Mouse (Mus musculus) megakaryocyte, embryonic 14.5 days (primary cell): ENCODE measurements at regions not wholly inside any gene's neighbourhood (a gene's known extent, or its start where the extent isn't known, plus 50 kb on each side); places are given as distances from the start of the nearest gene placed in this dataset.

Experiments
- H3K27me3 ChIP-seq: replicated peaks from 2 replicates; pipeline ENCODE3; 2012; ENCODE audit warnings: inconsistent platforms
- H3K36me3 ChIP-seq: replicated peaks from 2 replicates; pipeline ENCODE3; 2012; ENCODE audit warnings: low read length, inconsistent platforms, mixed read lengths
- H3K4me1 ChIP-seq: 2 replicates; pipeline ENCODE4 v1.6.1; 2012; ENCODE audit warnings: inconsistent platforms
- H3K4me3 ChIP-seq: replicated peaks from 2 replicates; pipeline ENCODE3; 2012; ENCODE audit warnings: moderate library complexity, mild to moderate bottlenecking, inconsistent platforms
- H3K9me3 ChIP-seq: 2 replicates; pipeline ENCODE4 v1.6.1; 2012; ENCODE audit warnings: inconsistent platforms
- FLI1 ChIP-seq: IDR thresholded peaks from 2 replicates; pipeline ENCODE4 v1.6.1; 2012; ENCODE audit warnings: low read length, inconsistent platforms, mixed read lengths
- GATA1 ChIP-seq: IDR thresholded peaks from 3 replicates; pipeline ENCODE4 v1.6.1; 2012; ENCODE audit warnings: mixed read lengths, low read length, inconsistent platforms, borderline replicate concordance

DNA sequence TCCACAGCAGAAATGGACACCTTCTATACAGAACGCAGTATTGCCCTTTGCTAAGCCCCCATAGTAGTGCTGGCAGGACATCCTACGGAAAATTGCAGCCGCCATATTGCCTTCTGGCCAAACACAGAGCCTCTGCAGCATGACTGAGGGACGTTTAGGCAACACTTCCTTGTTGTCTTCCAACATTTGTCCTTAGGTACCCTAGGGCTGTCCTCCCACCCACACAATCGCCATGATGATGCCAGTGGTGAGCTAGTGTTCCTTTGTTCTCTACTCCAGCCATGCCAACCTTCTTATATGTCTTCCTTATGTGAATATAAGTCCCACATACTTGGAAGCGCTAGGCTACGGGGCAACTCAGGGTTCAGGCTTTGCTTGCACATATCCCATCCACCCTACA is 375.0 kb upstream of the Pik3r1 start:
- Histone ChIP-seq H3K4me1 (peaks cover 32% of the 10 kb centered on the region), H3K4me3 (no peak overlapping the region), H3K36me3 (no peaks in the 10 kb centered on the region), H3K27me3 (no peaks in the 10 kb centered on the region), H3K9me3 (no peaks in the 10 kb centered on the region)
- TF ChIP-seq GATA1 (no peak), FLI1 (no peak)

GRCm38 (mm10) chr13:102143848-102144247 is 375.8 kb upstream of the Pik3r1 start:
- no peak for TF ChIP-seq FLI1
- no peak for TF ChIP-seq GATA1
- H3K36me3 ChIP-seq: no peaks in the 10 kb centered on the region
- H3K4me1 ChIP-seq: peaks cover 23% of the 10 kb centered on the region
- no peaks in the 10 kb centered on the region for H3K9me3 ChIP-seq
- H3K27me3 ChIP-seq: no peaks in the 10 kb centered on the region
- H3K4me3 ChIP-seq: no peak overlapping the region

DNA sequence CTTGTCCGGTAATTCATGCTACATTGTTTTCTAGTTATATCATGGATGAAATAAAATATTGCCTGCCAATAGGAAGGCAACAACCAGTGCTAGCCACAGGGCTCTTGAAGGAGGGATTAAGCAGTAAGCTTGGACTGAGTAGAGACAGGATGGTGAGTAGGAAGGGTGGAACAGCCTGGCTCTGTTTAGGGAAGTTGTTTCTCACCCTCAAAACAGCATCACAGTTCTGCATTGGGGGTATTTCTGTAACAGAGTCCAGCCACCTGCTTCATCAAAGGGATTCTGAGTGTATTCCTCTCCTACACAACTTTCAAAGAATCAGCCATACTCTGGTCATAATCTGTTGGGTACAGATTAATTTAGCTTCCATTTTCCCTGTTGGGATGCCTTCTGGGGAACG is 380.0 kb upstream of the Pik3r1 start:
- Histone ChIP-seq H3K27me3 (no peaks in the 10 kb centered on the region), H3K9me3 (no peaks in the 10 kb centered on the region), H3K36me3 (no peaks in the 10 kb centered on the region), H3K4me3 (no peak overlapping the region), H3K4me1 (peaks cover 14% of the 10 kb centered on the region)
- no peak for TF ChIP-seq GATA1
- no peak for TF ChIP-seq FLI1

- H3K36me3 ChIP-seq: no peaks in the 10 kb centered on the region
- no peaks in the 10 kb centered on the region for H3K4me1 ChIP-seq
- H3K4me3 ChIP-seq: no peak overlapping the region
- no peaks in the 10 kb centered on the region for H3K9me3 ChIP-seq
- TF ChIP-seq GATA1 (no peak), FLI1 (no peak)
- no peaks in the 10 kb centered on the region for H3K27me3 ChIP-seq
These were observed 386.0 kb upstream of the Pik3r1 start for GRCm38 (mm10) chr13:102153785-102154608.

DNA sequence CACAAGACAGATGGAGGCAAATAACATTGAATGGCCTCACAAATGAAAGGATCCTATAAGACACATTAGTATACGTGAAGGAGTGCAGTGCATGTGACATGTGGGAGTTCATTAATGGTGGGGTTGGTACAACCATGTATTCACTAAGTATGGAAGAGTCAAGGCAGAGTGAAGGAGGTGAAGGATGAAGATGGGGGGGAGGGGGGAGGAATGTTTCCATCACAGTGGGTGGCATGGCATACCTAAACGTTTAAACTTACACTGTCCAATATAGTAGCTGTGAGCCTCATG is 386.5 kb upstream of the Pik3r1 start:
- Histone ChIP-seq H3K27me3 (no peaks in the 10 kb centered on the region), H3K4me1 (no peaks in the 10 kb centered on the region), H3K36me3 (no peaks in the 10 kb centered on the region), H3K9me3 (no peaks in the 10 kb centered on the region), H3K4me3 (no peak overlapping the region)
- TF ChIP-seq GATA1 (no peak), FLI1 (no peak)

- TF ChIP-seq GATA1: no peak
- no peak for TF ChIP-seq FLI1
- H3K9me3 ChIP-seq: no peaks in the 10 kb centered on the region
These were observed 389.5 kb upstream of the Pik3r1 start for GRCm38 (mm10) chr13:102157369-102158130.

GRCm38 (mm10) chr13:102173382-102174234 is 405.6 kb upstream of the Pik3r1 start:
- peaks cover 4% of the 10 kb centered on the region; the same call in 1 of the 2 replicates for H3K9me3 ChIP-seq
- no peaks in the 10 kb centered on the region for H3K27me3 ChIP-seq
- H3K4me1 ChIP-seq: no peaks in the 10 kb centered on the region
- no peak overlapping the region for H3K4me3 ChIP-seq
- TF ChIP-seq FLI1: no peak
- no peak for TF ChIP-seq GATA1
- H3K36me3 ChIP-seq: no peaks in the 10 kb centered on the region

More at GRCm38 (mm10) chr13:102157369-102158130, 389.5 kb upstream of the Pik3r1 start:
- Histone ChIP-seq H3K4me1 (no peaks in the 10 kb centered on the region), H3K4me3 (no peak overlapping the region), H3K36me3 (no peaks in the 10 kb centered on the region), H3K27me3 (no peaks in the 10 kb centered on the region)

DNA sequence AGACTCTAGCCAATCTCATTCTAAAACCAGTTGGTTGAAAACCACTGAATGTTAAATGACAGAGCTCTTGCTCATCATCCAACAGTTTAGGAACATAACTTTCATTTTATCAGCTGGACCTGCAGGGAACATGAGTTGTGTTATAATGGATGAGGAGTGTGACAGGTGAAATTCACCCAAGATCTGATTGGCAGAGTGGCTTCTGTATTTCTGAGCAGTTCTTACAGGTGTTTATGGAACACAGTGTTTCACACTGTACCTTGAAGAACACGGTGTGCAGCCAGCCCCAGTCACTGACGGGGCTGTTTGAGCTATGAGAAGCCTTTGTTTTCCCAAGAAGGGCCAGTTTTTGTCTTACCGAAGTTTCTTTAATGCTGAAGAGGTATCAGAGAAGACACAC is 406.4 kb upstream of the Pik3r1 start:
- no peak for TF ChIP-seq GATA1
- no peak for TF ChIP-seq FLI1
- H3K9me3 ChIP-seq: peaks cover 4% of the 10 kb centered on the region; the same call in 1 of the 2 replicates
- no peaks in the 10 kb centered on the region for H3K4me1 ChIP-seq
- no peaks in the 10 kb centered on the region for H3K36me3 ChIP-seq
- no peak overlapping the region for H3K4me3 ChIP-seq
- H3K27me3 ChIP-seq: no peaks in the 10 kb centered on the region

- TF ChIP-seq FLI1 (no peak), GATA1 (no peak)
- Histone ChIP-seq H3K4me1 (no peaks in the 10 kb centered on the region), H3K9me3 (peaks cover 4% of the 10 kb centered on the region; the same call in 1 of the 2 replicates), H3K36me3 (no peaks in the 10 kb centered on the region), H3K4me3 (no peak overlapping the region), H3K27me3 (no peaks in the 10 kb centered on the region)
These were observed 406.9 kb upstream of the Pik3r1 start for GRCm38 (mm10) chr13:102174896-102175295.

GRCm38 (mm10) chr13:102175406-102175805 is 407.4 kb upstream of the Pik3r1 start:
- Histone ChIP-seq H3K9me3 (peaks cover 4% of the 10 kb centered on the region; the same call in 1 of the 2 replicates), H3K27me3 (no peaks in the 10 kb centered on the region), H3K4me3 (no peak overlapping the region), H3K4me1 (no peaks in the 10 kb centered on the region), H3K36me3 (no peaks in the 10 kb centered on the region)
- TF ChIP-seq FLI1 (no peak), GATA1 (no peak)
